Mouse (Mus musculus) myocyte (in vitro differentiated cells): ENCODE measurements at regions not wholly inside any gene's neighbourhood (a gene's known extent, or its start where the extent isn't known, plus 50 kb on each side); places are given as distances from the start of the nearest gene placed in this dataset.

Experiments used
- H3K27me3 ChIP-seq: one replicate; pipeline ENCODE4 v1.6.1; 2011; ENCODE audit not compliant: control insufficient read depth, insufficient read depth, insufficient read length
- H3K36me3 ChIP-seq: one replicate; pipeline ENCODE4 v1.6.1; 2011; ENCODE audit not compliant: control insufficient read depth, insufficient read depth
- H3K4me2 ChIP-seq: one replicate; pipeline ENCODE4 v1.6.1; 2011; ENCODE audit warnings: low read depth, control low read depth
- H3K4me3 ChIP-seq: one replicate; pipeline ENCODE4 v1.5.1; 2011; ENCODE audit warnings: mild to moderate bottlenecking, control low read depth, moderate library complexity
- H3K79me2 ChIP-seq: one replicate; pipeline ENCODE4 v1.6.1; 2011; ENCODE audit not compliant: control insufficient read depth, insufficient read depth
- H3ac ChIP-seq: one replicate; pipeline ENCODE4 v1.6.1; 2011; ENCODE audit not compliant: control insufficient read depth, insufficient read length
- CEBPB ChIP-seq: IDR thresholded peaks from 2 replicates; pipeline ENCODE4 v1.6.1; 2011; ENCODE audit warnings: mild to moderate bottlenecking, moderate library complexity; ENCODE audit not compliant: poor library complexity, insufficient read depth, severe bottlenecking
- E2F4 ChIP-seq: IDR thresholded peaks from one replicate; pipeline ENCODE4 v1.6.1; 2011; ENCODE audit warnings: mild to moderate bottlenecking, control low read depth, moderate library complexity; ENCODE audit not compliant: insufficient read depth
- MAX ChIP-seq: IDR thresholded peaks from one replicate; pipeline ENCODE4 v1.6.1; 2011; ENCODE audit warnings: low read depth, mild to moderate bottlenecking, control low read depth
- MYOD1 ChIP-seq, 3 experiments: IDR thresholded peaks; one replicate each; pipeline ENCODE4 v1.6.1; 2011; ENCODE audit warnings: control low read depth in 2 of 3, low read depth in 2 of 3, mild to moderate bottlenecking in 2 of 3, moderate library complexity in 1 of 3; ENCODE audit not compliant: insufficient read length in 2 of 3, control insufficient read depth in 1 of 3
- MYOG ChIP-seq, 3 experiments: IDR thresholded peaks; one replicate each; pipeline ENCODE4 v1.6.1; 2011; ENCODE audit warnings: control low read depth in 2 of 3, low read depth in 2 of 3, mild to moderate bottlenecking in 2 of 3; ENCODE audit not compliant: insufficient read length in 2 of 3, control insufficient read depth in 1 of 3, insufficient read depth in 1 of 3
- POLR2A ChIP-seq: IDR thresholded peaks from one replicate; pipeline ENCODE4 v1.6.1; 2011; ENCODE audit warnings: low read depth, mild to moderate bottlenecking, control low read depth, moderate library complexity; ENCODE audit not compliant: insufficient read length
- POLR2AphosphoS2 ChIP-seq: IDR thresholded peaks from one replicate; pipeline ENCODE4 v1.6.1; 2011; ENCODE audit warnings: low read depth, control low read depth; ENCODE audit not compliant: insufficient read length
- REST ChIP-seq: IDR thresholded peaks from one replicate; pipeline ENCODE4 v1.6.1; 2011; ENCODE audit warnings: mild to moderate bottlenecking, control low read depth, moderate library complexity; ENCODE audit not compliant: insufficient read depth, insufficient read length
- SRF ChIP-seq: IDR thresholded peaks from one replicate; pipeline ENCODE4 v1.6.1; 2011; ENCODE audit warnings: low read depth; ENCODE audit not compliant: control insufficient read depth, insufficient read length
- TCF12 ChIP-seq: IDR thresholded peaks from one replicate; pipeline ENCODE4 v1.6.1; 2011; ENCODE audit warnings: mild to moderate bottlenecking, control low read depth; ENCODE audit not compliant: poor library complexity, insufficient read depth, severe bottlenecking
- TCF3 ChIP-seq: IDR thresholded peaks from one replicate; pipeline ENCODE4 v1.6.1; 2011; ENCODE audit warnings: low read depth, control low read depth; ENCODE audit not compliant: insufficient read length
- USF1 ChIP-seq: IDR thresholded peaks from one replicate; pipeline ENCODE4 v1.6.1; 2011; ENCODE audit warnings: low read depth, mild to moderate bottlenecking, control low read depth, moderate library complexity

DNA sequence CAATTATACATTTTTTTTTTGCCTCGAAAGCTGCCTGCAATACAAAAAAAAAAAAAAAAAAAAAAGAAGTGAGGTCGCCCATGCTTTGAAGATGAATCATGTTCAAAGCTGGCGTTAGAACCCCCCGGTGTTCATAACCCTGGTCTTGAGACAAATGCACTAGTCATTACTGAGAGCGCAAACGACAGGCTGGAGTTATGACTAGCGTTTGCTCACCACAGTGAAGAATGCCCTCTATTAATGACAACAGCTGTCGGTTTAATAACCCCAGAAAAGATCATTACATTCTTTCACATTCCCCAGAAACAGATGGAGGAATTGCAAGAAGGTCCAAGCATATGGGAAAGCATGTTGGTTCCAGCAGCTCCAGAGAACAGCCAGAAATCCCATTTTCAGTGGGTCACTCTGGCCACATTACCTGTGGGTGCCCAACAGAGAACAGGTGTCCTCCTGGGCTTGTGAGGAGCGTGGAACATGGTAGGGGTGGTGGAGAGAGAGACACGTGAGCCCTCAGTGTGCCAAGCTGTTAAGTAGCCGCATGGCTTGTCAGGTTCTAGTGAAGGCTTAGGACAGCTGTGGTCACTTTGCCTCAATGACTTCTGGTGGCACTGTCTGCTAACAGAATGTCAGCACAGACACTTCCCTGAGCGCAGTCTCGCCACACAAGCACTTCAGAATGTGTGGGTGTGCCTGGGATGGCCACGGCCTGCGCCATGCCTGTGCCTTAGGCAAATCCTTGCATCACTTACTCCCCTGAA is 60.4 kb downstream of the Aipl1 start:
- Histone ChIP-seq H3K4me3 (no peak overlapping the region), H3K4me2 (peak overlapping the region; percentile 57), H3K79me2 (no peaks in the 10 kb centered on the region), H3K27me3 (no peaks in the 10 kb centered on the region), H3ac (no peak overlapping the region), H3K36me3 (no peaks in the 10 kb centered on the region)
- TF ChIP-seq MYOG (IDR thresholded peaks at IDR 0.05; ENCODE audit: control insufficient read depth in 1 of 3, insufficient read depth in 1 of 3, insufficient read length in 2 of 3, low read depth in 2 of 3) (peak in 2 of 3 experiments; percentile 78 to 93), SRF (no peak), MYOD1 (IDR thresholded peaks at IDR 0.05; ENCODE audit: control insufficient read depth in 1 of 3, insufficient read length in 2 of 3, low read depth in 2 of 3) (peak; percentile 92 to 99 (median 99)), POLR2AphosphoS2 (no peak), E2F4 (no peak), POLR2A (peak; percentile 30), CEBPB (0 out of 2 replicates have a peak, but pooled peaks have one; percentile 21), REST (no peak), TCF3 (peak; percentile 81), TCF12 (peak; percentile 79), MAX (no peak), USF1 (no peak)

DNA sequence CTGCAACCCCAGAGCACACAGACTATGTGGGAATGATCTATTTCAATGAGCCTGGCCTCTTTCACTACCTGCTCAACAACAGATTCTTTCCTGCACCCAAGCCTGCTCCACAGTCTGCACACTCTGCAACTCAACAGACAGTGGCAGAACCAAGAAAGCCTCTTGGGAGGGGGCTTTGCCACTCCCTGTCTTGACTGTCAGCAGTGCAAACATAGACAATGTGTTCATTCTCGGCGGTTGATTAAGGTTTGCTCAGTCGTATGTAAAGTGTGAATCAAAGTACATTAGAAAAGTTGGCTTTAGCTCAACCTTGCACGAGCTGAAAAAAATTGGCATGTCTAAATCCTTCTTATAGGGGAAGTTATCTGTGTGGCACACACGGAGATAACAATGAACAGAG is 66.0 kb downstream of the Aipl1 start:
- Histone ChIP-seq H3K79me2 (no peaks in the 10 kb centered on the region), H3K4me3 (no peak overlapping the region), H3K36me3 (no peaks in the 10 kb centered on the region), H3ac (no peak overlapping the region), H3K4me2 (no peak overlapping the region), H3K27me3 (no peaks in the 10 kb centered on the region)
- TF ChIP-seq CEBPB, result no peak
- TF ChIP-seq MYOD1 (IDR thresholded peaks at IDR 0.05; ENCODE audit: control insufficient read depth in 1 of 3, insufficient read length in 2 of 3, low read depth in 2 of 3), result no peak
- no peak for TF ChIP-seq USF1
- no peak for TF ChIP-seq POLR2AphosphoS2
- TF ChIP-seq POLR2A, result no peak
- no peak for TF ChIP-seq MYOG (IDR thresholded peaks at IDR 0.05; ENCODE audit: control insufficient read depth in 1 of 3, insufficient read depth in 1 of 3, insufficient read length in 2 of 3, low read depth in 2 of 3)
- TF ChIP-seq TCF12, result no peak
- TF ChIP-seq REST, result no peak
- no peak for TF ChIP-seq E2F4

DNA sequence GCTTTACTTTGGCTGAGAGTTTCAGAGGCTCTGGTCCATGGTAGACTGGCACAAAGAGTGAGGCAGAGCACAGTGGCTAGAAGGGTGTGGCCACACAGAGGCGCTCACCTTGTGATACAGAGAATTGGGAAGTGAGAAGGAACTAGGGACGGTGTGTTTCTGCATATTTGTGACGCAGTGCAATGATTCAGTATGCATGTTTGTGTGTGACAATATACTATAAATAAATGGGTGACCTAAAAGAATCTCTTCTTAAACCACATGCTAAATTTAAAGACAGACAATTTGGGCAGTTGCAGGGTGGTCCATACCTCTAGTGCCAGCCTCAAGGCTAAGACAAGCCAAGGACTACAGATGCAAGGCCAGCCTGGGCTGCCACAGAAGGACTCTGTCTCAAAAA is 75.0 kb downstream of the Aipl1 start:
- Histone ChIP-seq H3K79me2 (no peaks in the 10 kb centered on the region), H3K4me3 (no peak overlapping the region), H3K36me3 (no peaks in the 10 kb centered on the region), H3K27me3 (peaks cover 3% of the 10 kb centered on the region), H3K4me2 (no peak overlapping the region), H3ac (no peak overlapping the region)
- TF ChIP-seq REST, result no peak
- no peak for TF ChIP-seq SRF
- no peak for TF ChIP-seq TCF12
- TF ChIP-seq MAX, result no peak
- TF ChIP-seq POLR2A, result no peak
- no peak for TF ChIP-seq MYOD1 (IDR thresholded peaks at IDR 0.05; ENCODE audit: control insufficient read depth in 1 of 3, insufficient read length in 2 of 3, low read depth in 2 of 3)
- no peak for TF ChIP-seq TCF3
- no peak for TF ChIP-seq CEBPB

DNA sequence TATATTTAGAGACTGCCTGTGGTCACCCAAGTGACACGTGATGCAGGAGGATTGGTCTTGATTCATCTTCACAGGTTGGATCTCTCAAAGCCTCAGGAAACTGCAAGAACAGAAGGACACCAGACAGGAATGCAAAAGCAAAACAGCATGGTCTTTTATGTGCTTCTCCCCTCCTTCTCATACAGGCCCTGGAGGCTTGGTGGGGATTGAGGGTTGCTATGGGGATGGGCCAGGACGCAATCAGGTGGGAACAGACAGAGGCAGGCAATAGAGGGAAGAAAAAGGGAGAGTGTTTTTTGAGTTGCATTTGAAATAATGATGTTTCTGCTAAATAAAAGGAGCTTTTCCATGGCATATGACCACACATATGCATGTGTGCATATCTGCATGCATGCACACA is 84.8 kb downstream of the Aipl1 start:
- TF ChIP-seq CEBPB (no peak), MYOD1 (IDR thresholded peaks at IDR 0.05; ENCODE audit: control insufficient read depth in 1 of 3, insufficient read length in 2 of 3, low read depth in 2 of 3) (no peak), TCF12 (no peak), POLR2A (no peak), MAX (no peak), SRF (no peak), E2F4 (no peak), REST (no peak), POLR2AphosphoS2 (no peak), USF1 (no peak)
- Histone ChIP-seq H3K36me3 (no peaks in the 10 kb centered on the region), H3K4me2 (no peak overlapping the region), H3K27me3 (no peaks in the 10 kb centered on the region), H3K4me3 (no peak overlapping the region), H3ac (no peak overlapping the region), H3K79me2 (no peaks in the 10 kb centered on the region)

DNA sequence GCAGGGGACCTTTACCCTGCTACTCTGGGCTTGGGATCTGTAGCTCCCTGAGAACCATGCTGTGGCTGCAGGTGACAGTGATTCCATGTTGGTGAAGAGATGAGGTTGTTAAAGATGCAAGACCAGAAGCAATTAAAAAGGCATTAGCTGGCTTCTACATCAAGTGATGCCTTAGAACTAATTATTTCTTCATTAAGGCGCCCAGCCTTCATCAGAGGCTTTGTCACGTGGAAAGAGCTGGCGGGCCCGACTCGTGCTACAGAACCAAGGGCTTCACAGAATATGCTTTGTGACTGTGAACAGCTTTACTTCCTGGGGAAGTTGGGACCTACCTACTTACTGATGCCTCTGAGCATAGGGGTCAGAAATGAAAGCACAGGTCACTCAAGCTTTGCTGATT is 90.1 kb downstream of the Aipl1 start:
- Histone ChIP-seq H3K36me3 (no peaks in the 10 kb centered on the region), H3K4me3 (no peak overlapping the region), H3K27me3 (no peaks in the 10 kb centered on the region), H3ac (no peak overlapping the region), H3K4me2 (no peak overlapping the region), H3K79me2 (no peaks in the 10 kb centered on the region)
- TF ChIP-seq TCF12 (no peak), POLR2A (no peak), CEBPB (no peak), SRF (no peak), MAX (no peak), TCF3 (no peak), USF1 (no peak)
